Mouse (Mus musculus) heart, postnatal 4 days (tissue): Measurements from ENCODE around the gene 1600002K03Rik. TPM values are rescaled to one million over a fixed set of nuclear protein-coding genes. Genes with fewer than 3 reads are reported as not detected.

Source experiments
- DNase-seq: peaks from one replicate; pipeline ENCODE4 v3.0.0; 2021
- total RNA-seq, 2 experiments: library from RNA; stranded (reverse); gene quantifications; 2 replicates each; pipeline ENCODE4 v1.2.3; 2021

1600002K03Rik gene
- total RNA-seq, 2 experiments from 2014 or later, result 1.9 to 4.9 TPM

DNA sequence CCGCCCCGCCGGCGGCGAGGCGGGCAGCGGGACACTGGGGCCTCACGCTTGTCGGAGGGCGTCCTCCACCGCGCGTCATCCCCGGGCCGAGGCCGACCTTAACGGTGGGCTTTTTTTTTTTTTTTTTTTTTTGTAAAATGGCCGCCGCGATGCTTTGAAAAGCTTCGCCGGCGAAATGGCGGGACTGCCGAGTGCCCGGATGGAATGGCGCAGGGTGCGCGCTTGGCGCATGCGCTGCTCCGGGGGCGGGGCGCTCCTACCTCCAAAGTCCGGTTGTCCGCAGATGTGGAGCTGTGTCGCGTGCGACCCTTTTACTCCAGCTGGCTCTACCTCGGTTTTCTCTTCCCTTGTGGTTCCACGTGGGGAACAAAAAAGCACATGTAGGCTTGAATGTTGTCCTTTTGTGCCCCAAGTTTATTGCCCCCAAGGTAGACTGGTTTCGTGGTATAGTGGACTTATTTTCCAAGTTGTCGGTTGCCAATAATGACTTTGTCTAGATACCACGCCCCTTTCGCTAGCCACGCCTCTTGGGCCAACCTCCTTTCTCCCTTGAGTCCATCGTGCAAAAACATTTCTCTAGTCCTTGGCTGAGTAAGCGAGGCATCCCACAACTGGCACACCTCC is 4.6 kb upstream of the 1600002K03Rik start:
- peak; percentile 97 for DNase-seq

DNA sequence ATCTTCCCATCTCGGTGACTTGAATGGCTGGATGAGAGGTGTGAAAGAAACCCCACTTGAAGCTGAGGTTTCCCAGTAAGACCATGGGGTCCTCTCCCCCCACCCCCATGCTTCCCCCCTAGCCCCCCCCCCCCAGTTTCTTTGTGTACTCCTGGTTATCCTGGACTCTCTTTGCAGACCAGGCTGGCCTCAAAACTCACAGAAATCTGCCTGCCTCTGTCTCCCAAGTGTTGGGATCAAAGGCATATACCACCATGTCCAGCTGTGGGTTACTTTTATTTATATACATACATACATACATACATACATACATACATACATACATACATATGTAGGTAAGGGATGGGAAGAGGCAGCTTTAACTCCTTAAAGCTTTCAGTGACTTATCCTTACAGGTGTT is 3.7 kb upstream of the 1600002K03Rik start:
- no peak for DNase-seq

DNA sequence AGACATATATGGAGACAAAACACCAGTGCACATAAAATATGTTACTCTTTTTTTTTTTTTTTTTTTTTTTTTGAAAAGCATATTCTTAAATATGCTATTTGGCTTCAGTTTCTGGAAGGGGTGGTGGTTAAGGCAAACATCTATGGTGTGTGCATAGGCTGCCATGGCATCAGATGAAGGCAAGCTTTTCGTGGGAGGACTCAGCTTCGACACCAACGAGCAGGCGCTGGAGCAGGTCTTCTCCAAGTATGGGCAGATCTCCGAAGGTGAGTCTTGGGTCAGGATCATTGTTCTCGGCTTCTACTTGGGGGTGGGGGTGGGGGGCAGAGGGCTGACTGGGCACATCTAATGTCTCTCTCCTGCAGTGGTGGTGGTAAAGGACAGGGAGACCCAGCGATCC is 3.1 kb upstream of the 1600002K03Rik start:
- DNase-seq, result no peak

DNA sequence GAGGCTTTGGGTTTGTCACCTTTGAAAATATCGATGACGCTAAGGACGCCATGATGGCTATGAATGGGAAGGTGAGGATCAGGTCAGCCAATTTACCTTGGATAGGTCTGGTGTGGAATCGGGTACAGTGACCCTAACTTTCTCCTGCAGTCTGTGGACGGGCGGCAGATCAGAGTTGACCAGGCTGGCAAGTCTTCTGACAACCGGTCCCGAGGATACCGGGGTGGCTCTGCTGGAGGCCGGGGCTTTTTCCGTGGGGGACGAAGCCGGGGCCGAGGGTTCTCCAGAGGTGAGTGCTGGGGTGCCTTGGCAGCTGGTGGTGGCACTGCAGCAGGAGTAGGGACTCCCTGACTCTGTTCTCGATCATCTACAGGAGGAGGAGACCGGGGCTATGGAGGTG is 2.7 kb upstream of the 1600002K03Rik start:
- no peak for DNase-seq

DNA sequence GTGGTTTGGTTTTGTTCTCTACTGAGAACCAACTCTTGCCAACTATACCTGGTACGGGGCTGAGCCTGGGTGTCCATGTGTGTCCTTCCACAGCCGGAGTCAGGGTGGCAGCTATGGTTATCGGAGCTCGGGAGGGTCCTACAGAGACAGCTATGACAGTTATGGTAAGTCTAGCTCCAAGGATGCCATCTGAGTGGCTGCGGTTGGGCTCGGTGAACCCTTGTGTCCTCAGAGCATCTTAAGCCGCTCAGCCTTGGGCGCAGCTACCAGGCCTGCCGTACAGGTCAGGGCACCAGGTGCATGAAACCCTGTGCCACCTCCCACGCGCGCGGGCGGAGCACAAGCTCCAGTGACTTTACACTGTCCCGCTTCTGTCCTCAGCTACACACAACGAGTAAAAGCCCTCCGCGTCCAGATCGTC is 2.1 kb upstream of the 1600002K03Rik start:
- no peak for DNase-seq

DNA sequence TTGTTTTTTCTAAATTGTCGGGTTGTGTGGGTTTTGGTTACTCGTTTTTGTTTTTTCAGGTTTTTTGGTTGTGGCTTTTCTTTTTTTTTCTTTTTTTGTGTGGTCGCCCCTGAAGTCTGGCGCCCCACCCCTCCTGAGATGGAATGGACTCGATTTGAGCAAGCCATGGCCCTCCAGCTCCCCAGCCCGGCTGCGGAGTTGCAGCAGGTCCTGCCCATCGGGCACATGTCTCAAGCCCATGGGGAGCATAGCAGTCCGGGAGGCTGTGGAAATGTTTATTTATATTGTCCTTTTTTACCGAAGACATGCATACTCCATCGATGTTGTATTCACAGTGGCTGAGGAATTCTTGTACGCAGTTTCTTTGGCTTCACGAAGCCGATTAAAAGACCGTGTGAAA is 1.5 kb upstream of the 1600002K03Rik start:
- no peak for DNase-seq

DNA sequence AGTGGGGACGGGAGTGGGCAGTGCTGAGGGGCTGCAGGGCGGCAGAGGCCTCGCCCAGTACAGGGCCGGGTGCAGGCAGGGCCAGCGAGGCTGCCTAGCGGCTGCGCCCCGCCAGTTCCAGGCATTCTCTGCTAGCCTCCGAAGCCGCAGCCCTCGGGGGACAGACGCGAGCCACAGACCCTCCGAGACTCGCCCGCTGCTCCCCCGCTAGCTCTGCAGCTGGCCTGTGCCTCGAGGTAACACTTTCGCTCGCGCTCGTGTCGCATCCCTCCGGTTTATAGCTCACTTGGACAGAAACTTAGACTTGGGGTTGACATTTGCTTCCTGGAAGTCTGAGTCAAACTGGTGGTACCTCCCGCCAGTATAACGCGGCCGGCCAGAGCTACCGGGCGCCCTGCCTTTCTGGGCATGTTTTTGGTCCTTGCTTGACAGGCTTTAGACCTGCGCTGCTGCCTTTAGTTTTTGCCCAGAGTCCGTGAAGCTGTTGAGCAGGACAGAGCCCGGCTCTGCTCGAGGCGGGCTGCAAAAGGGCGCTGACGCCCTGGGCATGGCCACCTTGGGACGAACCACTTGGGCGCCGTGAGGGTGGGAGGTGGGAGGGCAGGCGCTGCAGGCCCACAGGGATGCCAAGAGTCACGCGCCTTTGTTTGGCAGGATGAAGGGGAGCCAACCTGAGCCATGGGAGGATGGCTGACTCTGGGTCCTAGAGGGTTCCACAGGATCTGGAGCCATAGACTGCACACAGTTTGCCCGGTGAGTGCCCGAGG is 801 bp upstream of the 1600002K03Rik start:
- DNase-seq, result peak; percentile 44

DNA sequence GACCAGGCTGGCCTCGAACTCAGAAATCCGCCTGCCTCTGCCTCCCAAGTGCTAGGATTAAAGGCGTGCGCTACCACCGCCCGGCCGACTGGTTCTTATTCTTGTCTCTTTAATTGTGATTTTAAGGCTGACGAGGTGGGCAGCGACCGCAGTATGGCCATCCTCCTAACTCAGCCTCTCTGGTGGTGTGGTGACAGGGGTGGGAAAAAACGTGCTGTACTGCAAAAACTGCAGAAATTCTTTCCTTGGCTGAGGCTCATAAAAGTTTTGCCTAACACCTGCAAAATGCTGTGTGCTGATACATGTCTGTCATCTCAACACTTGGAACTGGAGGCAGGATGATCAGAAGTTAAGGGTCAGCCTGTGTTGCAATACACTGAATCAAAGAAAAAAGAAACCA is 614 bp downstream of the 1600002K03Rik start:
- no peak for DNase-seq

DNA sequence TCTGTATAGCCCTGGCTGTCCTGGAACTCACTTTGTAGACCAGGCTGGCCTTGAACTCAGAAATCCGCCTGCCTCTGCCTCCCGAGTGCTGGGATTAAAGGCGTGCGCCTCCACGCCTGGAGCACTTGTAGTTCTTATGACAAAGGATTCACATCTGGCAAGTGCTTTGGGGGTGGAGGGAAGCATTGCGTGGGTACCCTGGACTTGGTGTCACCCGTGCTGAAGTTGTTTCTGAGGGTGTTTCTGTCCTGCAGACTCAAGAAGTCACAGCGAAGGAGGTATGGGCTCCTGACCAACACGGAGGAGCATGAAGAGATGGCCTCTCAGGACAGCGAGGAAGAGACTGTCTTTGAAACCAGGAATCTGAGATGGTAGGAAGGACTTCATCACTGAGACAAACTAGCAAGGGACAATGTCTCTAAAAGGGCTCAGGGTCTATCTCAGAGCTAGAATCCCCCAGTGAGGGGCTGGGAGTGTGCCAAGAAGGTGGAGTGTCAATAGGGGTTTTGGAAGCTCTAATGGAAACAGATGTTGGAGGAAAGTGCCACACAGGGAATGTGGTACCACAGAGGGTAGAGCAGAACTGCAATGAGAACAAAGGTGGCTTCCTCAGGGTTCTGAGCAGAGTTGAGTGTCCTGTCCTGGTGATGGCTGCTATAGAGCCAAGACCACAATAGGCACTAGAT is 1.4 kb downstream of the 1600002K03Rik start:
- DNase-seq, result no peak

DNA sequence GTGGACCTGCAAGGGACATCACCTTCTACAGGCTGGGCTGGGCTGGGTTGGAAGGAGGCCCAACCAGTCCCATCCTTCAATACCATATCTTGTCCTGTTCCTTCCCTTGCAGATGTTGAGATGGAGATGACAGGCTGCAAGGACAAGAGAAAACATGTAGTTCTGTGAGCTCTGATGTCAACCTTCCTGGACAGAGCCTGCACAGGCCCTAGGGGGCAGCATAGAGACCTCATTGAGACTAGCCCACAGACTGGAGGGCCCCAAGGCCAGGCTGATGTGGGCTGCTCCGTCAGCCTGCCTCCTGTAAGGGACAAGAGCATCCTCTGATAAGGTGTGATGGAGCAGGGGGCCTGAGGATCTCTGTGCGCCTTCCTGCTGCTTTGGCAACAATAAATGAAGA is 2.0 kb downstream of the 1600002K03Rik start:
- peak; percentile 43 for DNase-seq

DNA sequence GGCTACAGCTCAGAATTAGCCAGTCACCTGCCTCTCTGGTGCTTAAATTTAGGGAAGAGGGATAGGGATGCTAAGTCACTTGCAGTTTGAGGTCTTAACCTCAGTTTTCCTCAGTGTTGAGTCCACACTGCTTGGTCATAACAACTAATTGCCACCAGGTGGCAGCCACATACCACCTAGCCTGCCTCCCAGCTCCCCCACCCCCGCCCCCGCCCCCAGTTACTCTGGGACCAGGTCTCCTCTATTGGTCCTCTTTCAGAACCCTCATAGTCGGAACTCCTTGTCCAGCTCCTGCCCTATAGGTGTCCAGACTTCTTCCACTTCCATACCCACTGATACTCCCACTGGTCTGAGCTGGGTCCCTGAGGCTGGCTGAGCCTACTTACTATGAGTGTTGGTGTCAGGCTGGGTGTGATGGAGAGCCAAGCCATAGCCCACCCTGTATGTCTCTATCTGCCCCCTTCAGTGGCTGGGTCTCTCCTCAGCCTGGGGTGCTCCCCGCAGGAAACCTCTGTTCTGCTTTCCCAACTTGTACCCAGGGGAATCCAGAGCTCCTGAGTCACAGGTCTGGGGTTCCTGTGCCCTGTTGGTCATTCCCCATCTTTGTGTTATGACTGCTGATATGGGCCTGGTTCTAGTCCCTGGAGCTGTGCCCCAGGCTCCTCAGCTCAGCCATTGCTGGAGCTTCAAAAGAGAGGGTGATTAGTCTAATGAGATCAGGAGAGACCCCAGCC is 3.0 kb downstream of the 1600002K03Rik start:
- DNase-seq, result peak; percentile 56

DNA sequence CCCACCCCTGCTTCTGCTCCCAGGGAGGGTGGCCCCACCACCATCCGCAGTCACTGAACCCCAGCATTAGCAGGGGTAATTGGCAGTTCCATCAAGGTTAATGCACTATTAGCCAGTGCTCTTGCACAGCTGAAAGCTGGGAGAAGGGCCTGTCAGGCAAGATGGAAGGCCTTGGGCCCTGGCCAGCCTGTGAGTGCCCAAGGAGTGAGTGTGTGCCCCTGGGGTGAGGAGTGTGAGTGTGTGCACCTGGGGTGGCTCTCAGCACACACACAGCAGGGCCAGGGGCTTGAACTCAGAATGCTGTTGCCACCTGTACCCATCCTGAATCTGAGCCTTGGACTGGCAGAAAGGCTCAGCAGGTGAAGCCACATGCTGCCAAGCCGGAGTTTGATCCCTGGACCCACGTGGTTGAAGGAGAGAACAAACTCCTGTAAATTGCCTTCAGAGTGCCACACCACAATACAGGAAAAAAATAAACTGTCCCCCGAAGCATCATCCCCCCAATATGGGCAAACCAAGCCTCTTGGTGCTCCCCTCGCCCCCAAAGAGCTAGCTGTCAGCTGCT is 3.6 kb downstream of the 1600002K03Rik start:
- DNase-seq, result no peak

DNA sequence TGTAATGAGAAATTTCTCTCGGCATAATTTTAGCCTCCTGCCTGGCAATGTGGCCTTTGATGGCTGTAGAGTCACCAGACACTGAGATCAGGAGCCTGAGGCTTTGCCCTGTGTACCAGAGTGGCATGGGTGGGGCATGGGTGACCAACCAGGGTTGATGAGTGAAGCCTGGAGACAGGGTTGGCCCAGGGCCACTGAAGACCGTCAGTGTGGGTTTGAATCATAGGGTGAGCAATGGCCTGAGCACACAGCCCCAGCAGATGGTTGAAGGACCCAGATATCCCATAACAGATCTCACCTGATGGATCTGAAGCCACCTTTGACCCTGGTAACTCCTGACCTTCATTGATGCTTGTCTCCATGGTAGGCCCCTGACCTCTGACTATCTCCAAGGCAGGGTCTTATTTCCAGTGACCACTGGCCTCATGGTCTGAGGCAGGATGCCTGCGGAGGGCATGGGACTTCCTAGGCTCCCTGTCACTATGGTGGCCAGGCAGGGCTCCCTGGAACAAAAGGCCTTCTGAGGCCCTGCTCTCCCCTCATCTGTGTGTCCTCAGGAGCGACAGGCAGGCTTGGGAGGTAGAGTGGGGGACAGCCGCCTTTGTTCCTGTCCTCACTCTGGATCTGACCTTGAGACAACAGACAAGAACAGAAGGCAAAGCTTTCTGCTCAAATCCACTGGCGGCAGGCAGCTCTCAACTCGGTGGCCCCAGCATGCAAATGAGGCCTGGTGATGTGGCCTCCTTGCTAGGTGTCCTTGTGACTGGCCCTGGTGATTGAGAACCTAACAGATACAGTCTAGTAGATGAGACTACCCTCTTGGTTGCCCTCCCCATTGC is 4.9 kb downstream of the 1600002K03Rik start:
- no peak for DNase-seq

DNA sequence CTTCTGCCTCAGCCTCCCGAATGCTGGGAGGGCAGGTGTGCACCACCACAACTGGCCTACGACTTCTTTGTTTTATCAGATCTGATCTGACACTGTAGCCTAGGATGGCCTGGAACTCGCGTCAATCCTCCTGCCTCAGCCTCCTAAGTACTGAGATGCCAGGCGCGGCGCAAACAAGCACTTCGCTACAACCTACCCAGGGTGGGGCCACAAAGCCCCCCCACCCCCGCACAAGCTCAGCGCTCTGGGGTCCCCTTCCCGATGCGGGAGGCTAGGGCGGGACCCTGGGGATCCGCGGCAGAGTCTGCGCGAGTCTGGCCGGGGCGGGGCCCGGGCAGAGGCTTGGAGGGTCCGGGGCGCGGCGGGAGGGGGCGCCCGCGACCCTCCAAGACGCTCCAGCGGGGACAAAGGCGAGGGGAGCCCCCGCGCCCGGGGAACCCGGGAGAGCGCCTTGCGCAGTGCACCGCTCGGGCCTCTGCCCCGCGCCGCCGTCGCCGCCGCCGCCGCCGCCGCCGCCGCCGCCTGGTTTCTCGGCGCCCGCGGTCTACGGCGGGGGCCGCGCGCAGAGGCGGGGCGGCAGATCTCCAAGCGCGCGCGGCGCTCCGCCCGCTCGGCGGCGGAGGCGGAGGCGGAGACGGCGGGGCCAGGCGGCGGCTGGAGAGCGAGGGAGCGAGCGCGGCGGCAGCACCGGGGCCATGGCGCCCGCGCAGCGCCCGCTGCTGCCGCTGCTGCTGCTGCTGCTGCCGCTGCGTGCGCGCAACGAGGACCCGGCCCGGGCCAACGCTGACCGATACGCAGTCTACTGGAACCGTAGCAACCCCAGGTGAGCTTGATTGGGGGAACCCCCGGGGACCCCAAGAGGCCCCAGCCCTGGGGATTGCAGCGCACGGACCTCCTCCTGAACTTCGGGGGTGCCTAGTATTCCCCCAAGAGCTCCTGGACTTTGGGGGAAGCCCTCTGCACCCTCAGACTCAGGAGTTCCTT is 6.6 kb downstream of the 1600002K03Rik start, which contains the start of gene Efna2:
Gene Efna2, plus strand, starts transcription at position 415 of the 984 bp plus-strand sequence.
- DNase-seq, result peak; percentile 52

DNA sequence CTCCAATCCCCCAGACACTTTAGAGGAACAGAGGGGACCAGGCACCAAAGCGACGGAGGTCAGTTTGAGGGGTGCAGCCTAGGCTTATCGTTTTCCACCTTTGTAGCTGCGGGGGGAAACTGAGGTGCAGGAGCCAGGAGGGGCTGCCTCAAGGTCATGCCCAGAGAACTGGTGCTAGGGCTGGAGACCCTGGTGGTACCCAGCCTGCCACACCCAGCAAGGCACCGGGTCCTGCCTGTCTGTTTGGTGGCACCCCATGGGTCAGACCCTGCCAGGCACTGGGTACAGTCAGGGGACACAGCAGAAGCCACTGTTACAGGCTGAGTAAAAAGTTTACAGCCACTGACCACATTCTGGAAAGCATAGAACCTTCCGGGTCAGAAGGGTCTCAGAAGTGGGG is 7.5 kb downstream of the 1600002K03Rik start:
- DNase-seq, result no peak

DNA sequence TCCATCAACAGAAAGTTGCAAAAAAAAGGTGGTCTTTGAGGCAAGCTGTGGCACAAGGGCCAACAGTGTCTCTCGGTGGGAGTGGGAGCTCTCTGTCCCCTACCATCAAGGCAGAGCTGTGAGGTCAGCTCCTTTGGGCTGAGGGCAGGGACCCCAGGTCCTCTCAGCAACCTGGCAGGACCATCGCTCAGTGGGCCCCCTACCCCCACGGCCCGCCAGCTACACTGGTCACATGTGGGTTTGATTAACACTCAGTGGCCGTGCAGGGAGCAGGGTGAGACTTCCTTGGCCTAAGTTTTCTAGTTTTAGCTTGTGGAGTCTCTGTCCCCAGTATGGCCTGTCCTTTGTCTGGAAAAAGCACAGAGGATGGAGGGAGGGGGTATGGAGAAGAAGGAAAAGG is 8.1 kb downstream of the 1600002K03Rik start:
- no peak for DNase-seq

DNA sequence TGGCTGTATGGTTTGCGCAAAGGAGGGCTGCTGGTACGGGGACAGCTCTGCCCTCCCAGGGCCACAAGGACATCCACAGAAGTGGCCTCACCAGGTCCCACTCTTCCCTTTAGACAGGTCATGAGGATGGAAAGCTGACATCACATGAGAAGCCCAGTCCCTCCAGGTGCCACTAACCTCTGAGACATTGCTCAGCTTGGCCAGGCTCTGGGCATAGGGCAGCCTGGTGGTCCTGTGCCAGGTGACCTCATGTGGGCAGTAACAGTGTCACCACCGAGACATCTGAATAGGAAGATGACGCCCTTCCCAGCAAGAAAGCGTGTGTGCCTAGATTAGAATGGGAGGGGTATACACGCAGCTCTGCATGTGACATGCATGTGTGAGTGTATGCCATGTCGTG is 9.8 kb downstream of the 1600002K03Rik start:
- no peak for DNase-seq

DNA sequence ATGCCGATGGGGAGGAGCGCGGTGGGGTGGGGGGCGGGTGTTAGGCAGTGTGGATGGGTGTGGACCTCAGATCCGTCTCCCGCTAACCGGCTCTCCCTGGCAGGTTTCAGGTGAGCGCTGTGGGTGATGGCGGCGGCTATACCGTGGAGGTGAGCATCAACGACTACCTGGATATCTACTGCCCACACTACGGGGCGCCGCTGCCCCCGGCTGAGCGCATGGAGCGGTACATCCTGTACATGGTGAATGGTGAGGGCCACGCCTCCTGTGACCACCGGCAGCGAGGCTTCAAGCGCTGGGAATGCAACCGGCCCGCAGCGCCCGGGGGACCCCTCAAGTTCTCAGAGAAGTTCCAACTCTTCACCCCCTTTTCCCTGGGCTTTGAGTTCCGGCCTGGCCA is 13.9 kb downstream of the 1600002K03Rik start:
- no peak for DNase-seq

DNA sequence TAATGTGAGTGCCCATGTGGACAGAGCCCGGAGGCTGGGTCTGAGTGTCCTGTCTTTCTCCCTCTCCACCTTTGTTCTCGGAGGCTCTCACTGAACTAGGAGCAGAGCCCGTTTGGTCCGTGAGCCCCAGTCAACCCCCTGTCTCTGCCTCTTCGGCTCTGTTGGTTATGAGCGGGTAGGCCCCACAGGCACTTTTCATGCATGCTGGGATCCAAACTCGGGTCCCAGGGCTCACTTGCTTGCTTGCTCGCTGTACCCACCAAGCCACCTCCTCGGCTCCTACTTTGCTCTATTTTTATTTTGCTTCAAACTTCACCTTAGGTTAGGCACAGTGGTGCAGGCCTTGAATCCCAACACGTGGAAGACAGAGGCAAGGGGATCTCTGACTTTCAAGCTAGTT is 15.0 kb downstream of the 1600002K03Rik start:
- DNase-seq, result no peak

DNA sequence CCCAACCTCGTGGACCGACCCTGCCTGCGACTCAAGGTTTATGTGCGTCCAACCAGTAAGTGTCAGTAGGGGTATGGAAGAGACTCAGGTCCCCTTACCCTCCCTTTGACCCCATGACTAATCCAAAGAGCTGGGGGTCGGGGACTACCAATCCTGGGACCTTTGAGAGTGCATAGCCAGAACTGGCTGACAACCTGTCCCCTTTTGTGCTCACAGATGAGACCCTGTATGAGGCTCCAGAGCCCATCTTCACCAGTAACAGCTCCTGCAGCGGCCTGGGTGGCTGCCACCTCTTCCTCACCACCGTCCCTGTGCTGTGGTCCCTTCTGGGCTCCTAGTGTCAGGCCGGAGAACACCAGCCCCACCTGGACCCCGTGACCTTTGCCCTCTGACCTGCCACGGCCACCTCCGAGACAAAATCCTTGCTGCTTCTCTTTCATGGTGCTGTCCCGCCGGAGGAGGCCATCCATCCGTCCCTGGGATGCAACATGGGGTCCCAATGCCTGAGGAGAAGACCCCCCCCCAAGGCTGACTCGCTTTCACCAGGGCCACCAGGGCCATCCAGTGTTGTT is 15.8 kb downstream of the 1600002K03Rik start:
- DNase-seq, result no peak
